Mouse (Mus musculus): ENCODE measurements around the gene Ostc.
A peak's percentile ranks its signal among the peaks of the same experiment; 100 is the strongest.

The Ostc gene

DNA sequence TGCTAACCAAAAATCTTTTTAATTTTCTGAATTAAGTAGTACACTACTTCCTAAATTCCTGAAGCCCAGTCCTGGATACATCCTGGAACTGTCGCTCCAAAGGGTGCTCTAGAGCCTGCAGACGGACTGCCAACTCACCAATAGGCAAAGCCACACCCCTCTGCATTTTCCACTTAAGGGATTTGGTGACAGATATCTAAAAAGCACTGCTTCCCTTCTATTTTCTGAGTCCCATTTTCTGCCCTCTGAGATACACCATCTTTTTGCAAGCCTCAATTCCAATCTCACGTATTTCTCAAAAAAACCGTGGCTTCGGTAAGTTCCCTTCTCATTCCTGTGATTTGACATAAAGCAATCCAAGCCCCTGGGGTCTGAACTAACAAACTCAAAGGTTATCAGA is 715 bp downstream of the Ostc start:
- peak; percentile 37 for DNase-seq

- no peak for DNase-seq
These were observed 7.0 kb downstream of the Ostc start for GRCm38 (mm10) chr3:130702289-130702688.

DNA sequence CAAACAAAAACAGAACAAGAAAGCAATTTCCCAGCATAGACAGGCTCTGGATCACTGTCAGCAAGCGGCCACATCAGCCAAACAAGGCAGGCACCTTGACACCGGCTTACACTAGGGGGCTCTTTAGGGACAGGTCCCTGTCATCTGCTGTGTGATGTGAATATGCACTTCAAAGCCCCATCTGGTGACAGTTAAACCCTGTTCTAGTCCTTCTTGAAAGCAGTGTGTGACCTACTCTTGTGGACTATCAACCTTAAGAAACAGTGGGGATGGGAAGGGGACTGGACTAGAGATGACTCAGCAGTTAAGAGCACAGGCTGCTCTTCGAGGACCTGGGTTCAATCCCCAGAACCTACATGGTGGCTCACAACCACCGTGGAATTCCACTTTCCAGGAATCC is 11.6 kb downstream of the Ostc start:
- DNase-seq: no peak

DNA sequence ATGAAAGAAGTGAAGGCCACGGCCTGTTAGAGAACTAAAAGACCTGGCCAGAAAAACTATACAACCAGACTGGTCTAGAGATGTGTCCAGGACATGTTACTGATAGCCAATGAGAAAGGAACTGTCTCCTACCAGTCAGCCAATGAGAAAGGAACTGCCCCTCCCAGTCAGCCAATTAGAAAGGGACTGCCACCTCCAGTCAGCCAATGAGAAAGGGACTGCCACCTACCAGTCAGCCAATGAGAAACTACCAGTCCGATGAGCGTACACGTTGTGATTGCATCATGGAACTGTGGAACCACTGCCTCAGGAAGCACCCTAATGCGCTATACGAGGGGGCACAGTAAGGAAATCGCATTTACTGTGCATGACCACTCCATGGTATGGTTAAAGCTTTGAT is 14.5 kb downstream of the Ostc start:
- no peak for DNase-seq

DNA sequence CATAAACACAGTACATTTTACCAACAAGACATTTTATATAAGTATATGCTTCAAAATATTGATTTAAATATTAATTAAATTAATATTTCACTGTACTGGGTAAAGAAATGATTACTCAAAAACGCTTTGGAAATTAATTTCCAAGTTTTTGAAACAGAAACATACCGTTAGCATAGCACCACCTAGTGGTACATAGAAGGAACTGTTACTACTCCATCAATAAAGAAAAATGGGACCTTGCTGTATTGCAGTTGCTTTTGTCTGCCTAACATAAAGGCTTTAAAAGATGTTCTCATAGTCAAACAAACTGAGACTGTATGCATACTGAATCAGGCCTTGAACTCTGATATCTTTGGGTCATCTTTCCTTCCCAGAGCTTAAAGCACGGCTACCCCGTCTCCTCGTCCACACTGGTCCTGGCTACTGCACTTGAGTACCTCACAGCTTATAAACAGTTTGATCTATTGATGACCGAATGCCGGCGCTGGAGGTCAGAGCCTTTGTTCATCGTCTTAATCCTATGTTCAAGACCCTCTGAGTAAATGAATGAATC is 15.1 kb downstream of the Ostc start:
- peak; percentile 60 for DNase-seq

DNA sequence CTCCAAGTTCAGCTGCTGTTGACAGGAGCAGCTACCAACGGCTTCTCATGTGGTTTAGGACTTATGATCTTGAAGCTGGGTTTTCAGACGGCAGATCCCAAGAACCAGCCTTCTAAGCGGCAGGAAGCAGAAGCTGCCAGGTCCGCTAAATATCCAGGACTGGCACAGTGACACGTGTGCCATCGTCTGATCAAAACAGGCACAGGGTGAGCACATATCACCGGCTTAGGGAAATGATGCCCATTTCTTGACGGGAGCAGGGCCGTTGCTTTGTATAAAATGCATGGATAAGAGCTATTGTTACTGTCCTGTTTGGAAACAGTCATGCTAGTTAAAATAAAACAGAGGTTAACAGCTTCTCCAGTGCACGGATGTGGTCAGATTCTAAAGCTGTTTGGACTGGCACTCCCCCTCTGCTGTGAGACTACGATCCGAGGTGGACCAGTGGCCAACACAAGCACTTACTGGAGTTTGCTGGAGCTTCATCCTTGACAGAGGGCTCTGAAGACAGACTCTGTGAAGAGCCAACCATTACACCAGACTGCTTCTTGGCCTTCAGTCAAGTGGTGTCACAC is 17.6 kb downstream of the Ostc start:
- DNase-seq: no peak

- DNase-seq: peak; percentile 69
These were observed 18.2 kb downstream of the Ostc start for GRCm38 (mm10) chr3:130690834-130691595.

DNA sequence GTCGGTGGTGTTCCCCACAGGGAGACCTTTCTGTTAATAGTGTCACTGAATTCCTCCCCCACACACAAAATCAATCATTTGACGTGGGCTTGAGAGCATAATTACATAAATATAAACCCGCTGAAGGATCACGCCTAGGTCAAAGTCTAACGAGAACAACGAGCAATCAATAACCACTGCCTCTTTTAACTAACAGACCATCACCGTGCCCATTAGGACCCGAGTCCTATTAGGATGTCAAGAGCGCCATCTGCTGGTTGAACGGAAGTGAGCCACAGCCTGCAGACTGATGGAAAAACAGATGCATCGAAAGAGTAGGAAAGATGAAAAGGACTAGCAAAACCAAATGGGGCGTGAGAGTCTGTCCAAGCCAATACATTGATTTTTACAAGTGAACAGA is 19.6 kb downstream of the Ostc start:
- peak; percentile 92 for DNase-seq

GRCm38 (mm10) chr3:130687051-130687450 is 22.2 kb downstream of the Ostc start:
- no peak for DNase-seq

DNA sequence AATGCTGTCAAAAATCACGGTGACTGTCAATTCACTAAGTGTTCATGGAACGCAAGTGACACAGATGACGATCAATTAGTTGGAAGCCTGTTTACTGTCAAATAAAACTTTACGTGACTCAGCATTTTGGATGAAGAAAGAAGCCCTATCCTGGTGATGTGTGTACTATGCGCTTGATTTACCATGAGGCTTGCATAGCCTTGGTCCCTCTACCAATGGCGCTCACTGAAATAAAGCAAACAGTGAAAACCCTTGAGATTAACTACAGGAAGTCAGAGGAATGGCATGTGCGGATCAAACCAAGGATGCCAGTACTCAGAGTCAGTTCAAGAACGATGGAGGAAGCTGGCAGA is 24.3 kb downstream of the Ostc start:
- no peak for DNase-seq

DNA sequence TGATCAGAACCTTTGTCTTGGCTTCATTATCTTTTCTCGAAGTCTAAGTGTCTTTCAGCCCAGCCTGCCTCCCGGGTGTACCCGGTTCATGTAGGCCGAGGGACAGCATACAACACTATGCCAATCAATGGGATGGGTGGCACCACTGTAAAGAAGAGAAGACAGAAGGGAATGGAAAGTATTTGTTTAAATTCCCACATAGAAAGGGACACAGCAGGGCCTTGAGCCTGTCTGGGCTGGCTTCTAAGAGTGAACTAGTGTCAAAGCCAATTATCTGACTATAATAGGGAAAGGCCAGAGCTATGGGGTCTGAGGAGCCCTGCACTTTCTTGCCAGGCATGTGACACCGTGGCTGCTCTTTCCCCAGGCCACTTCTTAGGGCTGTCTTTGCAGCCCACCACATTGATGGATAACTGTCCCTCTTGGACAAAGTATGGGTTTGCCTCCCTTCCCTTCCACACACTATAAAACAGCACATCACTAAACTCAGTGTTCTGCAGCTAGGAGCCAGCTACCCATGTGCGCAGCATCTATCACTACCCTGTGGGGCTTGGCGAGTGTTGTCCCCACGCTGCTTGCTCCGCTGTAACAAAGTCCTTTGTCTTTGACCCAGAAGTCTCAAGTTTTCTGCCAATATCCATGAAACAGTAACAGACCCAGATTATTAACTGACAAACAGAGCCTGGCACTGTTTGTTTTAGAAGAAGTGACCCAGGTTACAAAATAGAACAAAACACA is 24.8 kb downstream of the Ostc start:
- no peak for DNase-seq

- no peak for DNase-seq
These were observed 25.4 kb downstream of the Ostc start for GRCm38 (mm10) chr3:130683836-130684235.

DNA sequence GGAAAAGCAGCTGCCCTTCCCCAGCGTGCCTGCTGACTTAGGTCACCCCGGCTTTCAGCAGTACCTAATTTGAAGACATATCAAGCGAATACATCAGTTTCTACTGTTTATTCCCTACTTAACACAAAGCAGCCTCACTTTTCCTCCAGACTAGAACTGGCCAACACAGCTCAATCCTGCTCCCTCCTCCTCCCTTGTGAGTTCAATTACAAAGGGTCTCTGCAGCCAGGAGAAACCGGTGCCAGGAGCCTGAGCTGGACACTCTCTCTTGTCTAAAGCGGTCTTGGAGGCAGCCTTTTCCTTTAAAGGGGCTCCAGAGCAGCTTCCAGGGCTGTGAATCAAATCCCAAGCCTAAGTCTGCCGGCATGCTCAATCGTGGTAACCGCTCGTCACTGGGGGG is 27.1 kb downstream of the Ostc start:
- no peak for DNase-seq

DNA sequence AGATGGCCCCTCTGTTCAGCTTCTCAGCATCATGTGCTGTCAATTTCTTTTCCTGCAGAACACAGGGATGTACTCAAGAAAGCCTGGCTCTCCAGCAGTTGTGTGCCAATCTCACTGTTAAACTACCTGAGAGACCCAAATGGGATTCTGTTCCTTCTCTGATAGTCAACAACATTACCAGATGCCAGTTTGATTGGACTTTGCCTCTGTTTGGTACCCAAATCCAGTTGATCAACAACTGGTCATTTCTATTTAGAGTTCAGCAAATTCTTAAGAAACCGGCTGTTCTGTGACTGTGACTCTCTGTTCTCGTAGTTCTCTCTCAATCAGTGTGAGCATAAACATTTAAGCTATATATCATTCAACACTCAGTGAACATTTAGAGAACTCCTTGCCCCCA is 28.0 kb downstream of the Ostc start:
- DNase-seq: no peak

DNA sequence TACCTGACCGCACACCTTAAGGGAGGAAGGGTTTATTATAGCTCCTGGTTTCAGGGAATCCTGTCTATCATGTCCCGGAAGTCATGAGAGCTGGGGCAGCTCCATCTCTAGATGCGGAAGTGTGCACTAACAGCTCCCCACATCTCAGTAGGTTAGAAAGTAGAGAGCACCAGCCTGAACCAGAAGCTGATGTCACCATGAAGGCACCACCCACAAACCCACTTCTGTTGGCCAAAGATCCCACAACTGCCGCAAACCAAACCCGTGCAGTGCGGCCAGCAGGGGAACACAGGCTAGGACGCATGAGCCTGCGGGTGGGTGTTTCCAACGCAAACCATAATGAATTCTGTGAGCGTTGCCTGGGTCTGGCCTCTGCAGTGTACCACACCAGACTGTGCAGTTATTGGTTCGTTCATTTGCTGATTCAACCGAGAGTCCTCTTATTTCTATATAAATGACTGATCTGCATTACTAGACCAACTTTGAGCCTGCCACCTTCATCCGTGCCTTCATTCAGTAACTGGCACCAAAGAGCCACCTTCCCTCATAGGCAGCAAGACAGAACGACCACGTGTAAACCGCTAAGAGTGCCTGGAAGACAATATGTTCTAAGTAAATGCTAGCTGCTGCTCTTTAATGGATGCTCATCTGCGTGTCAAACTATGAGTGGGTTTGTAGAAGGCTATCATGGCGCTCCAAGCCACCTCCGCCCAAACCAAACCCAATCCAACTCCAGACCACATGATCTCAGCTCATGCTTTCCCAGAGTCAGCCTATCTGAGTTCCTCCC is 31.4 kb downstream of the Ostc start:
- no peak for DNase-seq

- no peak for DNase-seq
These were observed 38.0 kb downstream of the Ostc start for GRCm38 (mm10) chr3:130671291-130671690.

DNA sequence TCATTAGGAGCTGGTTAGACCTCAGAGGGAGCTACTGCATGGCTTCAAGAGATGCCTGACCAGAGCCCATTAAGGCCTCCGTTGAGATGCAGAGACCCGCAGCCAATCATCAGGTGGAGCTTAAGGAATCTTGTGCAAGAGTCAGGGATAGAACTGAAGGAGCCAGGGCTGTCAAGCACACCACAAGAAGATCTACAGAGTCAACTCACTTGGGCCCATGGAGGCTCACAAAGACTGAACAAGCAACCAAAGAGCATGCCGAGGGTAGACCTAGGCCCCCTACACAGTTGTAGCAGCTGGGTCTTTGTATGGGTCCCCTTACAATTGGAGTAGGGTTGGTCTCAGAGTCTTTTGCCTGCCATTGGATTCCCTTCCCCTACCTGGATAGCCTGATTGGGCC is 46.7 kb downstream of the Ostc start:
- no peak for DNase-seq

DNA sequence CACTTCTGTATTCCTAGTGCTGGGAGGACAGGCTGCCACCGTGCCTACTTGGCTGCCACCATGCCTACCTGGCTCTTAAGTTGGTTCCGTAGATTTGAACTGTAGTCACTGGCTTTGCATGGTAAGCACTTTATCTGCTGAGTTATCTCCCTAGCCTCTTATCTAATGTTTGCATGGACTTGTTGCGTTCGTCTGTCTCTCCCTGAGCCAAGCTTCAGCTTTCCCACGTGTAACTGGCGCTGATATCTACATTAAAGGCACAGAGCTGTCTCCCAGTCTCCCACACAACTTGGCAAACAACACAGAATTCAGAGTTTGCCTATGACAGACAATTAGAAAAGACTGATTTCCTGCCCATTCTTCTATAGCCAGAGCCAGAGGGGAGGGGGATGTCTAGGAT is 48.6 kb downstream of the Ostc start:
- DNase-seq: no peak

DNA sequence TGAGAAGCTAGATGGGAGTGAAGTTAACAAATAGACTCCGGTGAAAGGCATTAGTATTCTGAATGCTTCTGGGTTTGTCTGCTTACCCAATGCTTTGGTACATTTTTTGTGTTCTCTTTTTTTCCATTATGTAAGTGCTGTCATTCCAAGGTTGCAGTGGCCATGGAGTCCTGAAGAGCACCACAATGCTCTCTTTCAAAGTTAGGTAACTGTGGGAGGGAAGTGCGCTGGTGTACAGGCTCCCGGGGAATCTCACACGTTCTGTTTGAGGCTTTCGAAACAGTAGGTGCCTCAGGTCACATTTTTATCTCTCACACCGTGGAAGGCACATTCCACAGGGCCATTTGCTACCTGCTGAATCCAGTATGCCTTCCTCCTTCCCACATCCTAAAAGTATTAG is 59.7 kb downstream of the Ostc start:
- DNase-seq: no peak

DNA sequence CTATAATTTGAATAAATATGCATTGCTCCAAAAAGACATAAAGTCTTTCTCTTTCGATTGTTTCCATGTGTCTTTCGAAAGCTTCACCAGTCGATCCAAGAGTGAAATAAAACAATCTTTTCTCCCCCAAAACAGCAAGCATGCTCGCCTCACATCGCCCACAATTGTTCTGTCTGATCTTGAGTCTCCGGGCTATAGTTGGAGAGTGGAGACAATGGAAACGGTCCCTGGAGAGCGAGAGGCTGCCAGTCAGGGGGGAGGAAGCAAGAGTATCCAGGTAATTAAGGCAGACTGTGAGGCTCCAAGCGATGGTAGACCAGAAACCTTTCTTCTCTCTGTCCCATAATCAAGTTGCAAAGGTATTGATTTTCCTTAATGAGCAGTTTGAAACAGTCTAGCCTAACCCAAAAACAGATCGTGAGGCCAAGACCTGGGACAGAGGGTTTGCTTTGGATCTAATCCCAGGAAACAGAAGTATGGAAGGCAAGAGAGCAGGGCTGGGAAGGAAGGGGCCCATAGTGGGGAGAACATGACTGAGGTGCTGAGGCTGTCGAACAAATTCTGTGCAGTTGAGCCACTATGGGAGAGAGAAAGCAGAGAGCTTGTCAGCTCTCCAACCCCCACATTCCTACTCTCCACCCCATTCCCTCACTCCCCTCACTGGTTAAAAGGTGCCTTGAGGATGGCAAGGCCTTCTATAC is 63.0 kb downstream of the Ostc start:
- DNase-seq: no peak
